Mouse (Mus musculus): ENCODE measurements around the gene Gskip. TPM values are rescaled to one million over a fixed set of nuclear protein-coding genes. Genes with fewer than 3 reads are reported as not detected.

Gskip gene
- 10 to 100 TPM; 29.5 to 30.3 TPM for total RNA-seq (2021)
- long read RNA-seq, transcript Gskip-201 (3 exons, 2,720 nt): major isoform, 43 of 47 reads
- long read RNA-seq, partial matches to known transcripts: 1 of 47 reads
- long read RNA-seq, other reads (novel, unspliced or antisense): 3 of 47 reads

GRCm38 (mm10) chr12:105683933-105684901 lies at the start of gene Gskip:
TSS of gene Gskip (plus strand) at chr12:105684829.
- DNase-seq (ENCODE audit: low spot score in 2 of 2): peak; percentile 17 to 41

GRCm38 (mm10) chr12:105636551-105636950 lies 48.1 kb upstream of the Gskip start:
- DNase-seq (ENCODE audit: low spot score in 2 of 2): no peak

DNA sequence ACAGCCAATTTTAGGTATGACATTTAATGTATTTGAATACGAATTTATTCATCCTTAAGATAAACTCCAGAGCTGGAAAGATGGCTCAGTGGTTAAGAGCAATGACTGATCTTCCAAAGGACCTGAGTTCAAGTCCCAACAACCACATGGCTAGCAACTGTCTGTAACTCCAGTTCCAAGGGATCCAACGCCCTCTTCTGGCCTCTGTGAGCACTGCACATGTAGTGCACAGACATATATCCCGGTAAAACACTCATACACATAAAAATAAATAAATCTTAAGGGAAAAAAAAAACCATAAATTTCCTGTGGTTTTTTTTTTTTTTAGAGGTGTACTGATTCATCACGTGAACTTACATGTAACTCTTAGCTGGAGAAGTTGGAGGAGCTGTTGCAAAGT lies 47.1 kb upstream of the Gskip start:
- no peak for DNase-seq (ENCODE audit: low spot score in 2 of 2)

DNA sequence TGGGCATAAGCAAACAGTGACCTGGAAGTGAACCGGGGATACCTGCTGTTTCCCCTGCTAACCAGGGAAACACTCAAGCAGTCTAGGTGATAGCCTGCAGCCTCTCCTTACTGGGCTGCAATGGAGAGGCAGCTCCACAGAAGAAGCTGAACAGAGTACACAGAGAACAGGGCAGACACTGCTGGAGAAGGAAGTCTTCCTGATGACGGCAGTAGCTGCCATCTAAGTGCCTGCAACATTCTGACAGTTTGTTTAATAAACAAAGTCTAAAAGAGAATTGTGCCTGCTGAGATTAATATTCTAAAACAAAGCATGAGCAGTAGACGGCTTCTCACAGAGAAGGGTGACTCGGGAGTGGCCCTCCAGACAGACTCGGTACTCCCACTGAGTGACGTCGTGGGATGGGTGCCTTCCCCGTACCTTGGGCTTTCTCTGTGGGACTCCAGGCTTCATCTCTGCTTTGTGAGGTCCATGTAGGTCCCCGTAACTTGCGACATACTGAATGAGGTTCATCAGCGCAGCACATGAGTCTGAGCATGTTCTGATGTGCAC lies 41.8 kb upstream of the Gskip start:
- no peak for DNase-seq (ENCODE audit: low spot score in 2 of 2)

GRCm38 (mm10) chr12:105655850-105656249 lies 28.8 kb upstream of the Gskip start:
- DNase-seq (ENCODE audit: low spot score in 2 of 2): no peak

- DNase-seq (ENCODE audit: low spot score in 2 of 2): no peak
Observed at GRCm38 (mm10) chr12:105676274-105676673, 8.4 kb upstream of the Gskip start.

GRCm38 (mm10) chr12:105678211-105678610 lies 6.4 kb upstream of the Gskip start:
- no peak for DNase-seq (ENCODE audit: low spot score in 2 of 2)

DNA sequence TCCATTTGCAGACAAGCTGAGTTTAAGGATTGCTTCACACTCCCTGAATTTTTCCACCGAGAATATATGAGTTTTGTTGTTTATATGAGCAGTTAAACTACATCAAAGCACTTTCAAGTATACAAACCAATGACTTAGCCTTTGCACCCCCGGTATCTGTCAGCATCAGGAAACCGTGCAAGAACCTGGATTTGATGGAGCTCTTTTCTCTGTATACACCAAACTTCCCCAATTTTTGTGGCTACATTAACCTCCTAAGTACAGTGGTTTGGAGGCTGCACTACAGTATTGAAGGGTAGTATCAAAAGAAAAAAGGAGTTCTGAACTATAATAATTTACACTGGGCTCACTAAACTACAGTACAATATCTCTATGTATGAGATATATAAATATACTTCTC lies 5.9 kb upstream of the Gskip start:
- no peak for DNase-seq (ENCODE audit: low spot score in 2 of 2)

- peak; percentile 94 to 98 for DNase-seq (ENCODE audit: low spot score in 2 of 2)
Observed at GRCm38 (mm10) chr12:105685001-105685691, 517 bp downstream of the Gskip start, which contains the start of gene Atg2b. TSS of gene Atg2b (minus strand) at chr12:105685211.

DNA sequence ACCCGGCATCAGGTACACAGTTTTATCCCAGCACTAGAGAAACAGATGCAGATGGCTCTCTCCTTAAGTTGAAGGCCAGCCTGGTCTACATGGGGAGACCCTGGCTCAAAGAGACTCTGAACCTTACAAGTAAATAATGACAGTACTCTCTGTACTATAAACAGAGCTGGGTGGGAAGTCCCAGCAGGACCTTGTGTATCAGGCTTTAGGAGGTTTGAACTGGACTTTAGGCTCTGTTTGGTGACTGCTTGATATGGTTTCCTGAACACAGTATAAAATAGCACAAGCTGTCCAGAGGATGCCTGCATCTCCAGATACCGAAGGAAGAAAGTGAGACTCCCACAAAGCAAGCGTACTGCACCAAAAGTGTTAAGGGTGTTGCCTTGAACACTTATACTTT lies 2.2 kb downstream of the Gskip start:
- no peak for DNase-seq (ENCODE audit: low spot score in 2 of 2)

DNA sequence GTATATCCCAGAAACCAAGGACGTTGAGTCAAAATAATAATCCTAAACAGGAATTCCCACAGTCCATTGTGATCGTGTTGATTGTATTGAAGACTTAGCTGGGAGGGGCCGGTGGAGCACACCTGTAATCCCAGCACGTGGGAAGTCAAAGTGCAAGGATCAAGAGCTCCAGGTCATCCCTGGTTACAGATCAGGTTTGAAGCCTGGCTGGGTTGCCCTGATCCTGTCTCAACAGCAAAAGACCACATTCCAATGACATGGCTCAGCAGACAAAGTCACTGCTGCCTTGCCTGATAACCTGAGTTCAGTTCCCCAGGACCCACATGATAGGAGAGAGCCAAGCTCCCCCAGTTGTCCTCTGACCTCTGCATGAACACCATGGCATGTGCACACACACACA lies 2.8 kb downstream of the Gskip start:
- DNase-seq (ENCODE audit: low spot score in 2 of 2): no peak

DNA sequence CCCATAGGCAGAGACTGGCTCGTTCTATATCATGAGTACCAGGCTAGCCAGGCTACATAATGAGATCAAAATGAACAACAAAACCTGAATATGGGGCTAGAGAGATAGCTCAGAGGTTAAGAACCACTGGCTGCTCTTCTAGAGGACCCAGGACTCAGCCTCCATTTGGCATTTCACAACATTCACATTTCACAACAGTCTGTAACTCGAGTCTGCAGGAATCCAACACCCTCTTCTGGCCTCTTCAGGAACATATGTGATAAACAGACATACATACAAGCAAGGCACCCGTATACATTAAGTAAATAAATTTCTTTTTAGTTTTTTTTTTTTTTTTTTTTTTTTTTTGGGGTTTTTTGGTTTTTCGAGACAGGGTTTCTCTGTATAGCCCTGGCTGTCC lies 3.9 kb downstream of the Gskip start:
- DNase-seq (ENCODE audit: low spot score in 2 of 2): no peak

- no peak for DNase-seq (ENCODE audit: low spot score in 2 of 2)
Observed at GRCm38 (mm10) chr12:105689435-105689834, 4.8 kb downstream of the Gskip start.

DNA sequence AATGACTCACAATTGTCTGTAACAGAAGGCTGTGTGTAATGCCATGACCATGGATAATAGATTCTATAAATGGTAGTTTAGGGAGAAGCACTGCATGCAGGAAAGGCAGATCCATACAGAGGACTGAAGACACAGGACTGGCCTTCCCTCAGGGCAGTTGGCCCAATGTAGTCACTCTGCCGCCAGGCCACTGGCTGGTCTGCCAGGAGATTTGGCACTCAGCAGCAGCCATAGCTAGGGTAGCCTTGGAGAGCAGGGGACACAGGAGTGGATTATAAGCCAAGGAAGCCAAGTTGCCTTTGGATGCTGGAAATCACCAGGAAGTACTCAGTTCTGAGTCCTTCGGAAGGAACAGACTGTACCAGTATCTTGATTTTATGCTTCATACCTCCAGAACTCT lies 9.4 kb downstream of the Gskip start:
- DNase-seq (ENCODE audit: low spot score in 2 of 2): no peak

DNA sequence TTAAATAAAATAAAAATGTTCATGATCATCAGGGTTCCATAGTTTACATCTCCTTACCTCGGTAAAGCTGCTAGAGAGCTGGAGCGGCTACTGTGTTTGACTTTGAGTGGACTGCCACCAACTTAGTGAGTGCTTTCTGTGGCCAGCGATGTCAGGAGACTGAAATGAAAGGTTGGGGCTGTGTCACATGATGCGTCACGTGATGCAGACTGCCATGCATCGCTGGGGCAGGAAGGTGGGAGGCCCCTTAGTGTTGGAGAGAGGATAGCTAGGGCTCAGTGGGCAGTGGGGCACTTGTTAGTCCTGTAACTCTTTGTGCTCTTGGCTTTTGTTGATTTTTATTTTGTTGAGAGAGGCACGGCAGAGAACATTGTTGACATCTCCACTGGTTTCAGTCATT lies 11.2 kb downstream of the Gskip start:
- no peak for DNase-seq (ENCODE audit: low spot score in 2 of 2)

GRCm38 (mm10) chr12:105697104-105697780 lies 12.6 kb downstream of the Gskip start:
- no peak for DNase-seq (ENCODE audit: low spot score in 2 of 2)

DNA sequence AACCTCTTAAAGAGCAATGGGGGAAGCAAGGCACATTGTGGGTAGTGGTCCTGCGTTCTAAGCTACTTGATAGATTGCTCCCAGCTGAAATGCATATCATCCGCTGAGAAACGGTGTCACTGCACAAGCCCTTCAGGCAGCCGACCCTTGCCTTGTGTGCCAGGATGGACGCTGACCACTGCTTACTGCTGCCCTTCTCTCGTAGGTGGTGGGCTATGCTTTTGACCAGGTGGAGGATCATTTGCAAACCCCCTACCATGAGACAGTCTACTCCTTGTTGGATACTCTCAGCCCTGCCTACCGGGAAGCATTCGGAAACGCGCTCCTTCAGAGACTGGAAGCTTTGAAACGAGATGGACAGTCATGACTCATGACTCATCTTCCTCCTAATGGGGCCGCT lies 15.8 kb downstream of the Gskip start:
- no peak for DNase-seq (ENCODE audit: low spot score in 2 of 2)

DNA sequence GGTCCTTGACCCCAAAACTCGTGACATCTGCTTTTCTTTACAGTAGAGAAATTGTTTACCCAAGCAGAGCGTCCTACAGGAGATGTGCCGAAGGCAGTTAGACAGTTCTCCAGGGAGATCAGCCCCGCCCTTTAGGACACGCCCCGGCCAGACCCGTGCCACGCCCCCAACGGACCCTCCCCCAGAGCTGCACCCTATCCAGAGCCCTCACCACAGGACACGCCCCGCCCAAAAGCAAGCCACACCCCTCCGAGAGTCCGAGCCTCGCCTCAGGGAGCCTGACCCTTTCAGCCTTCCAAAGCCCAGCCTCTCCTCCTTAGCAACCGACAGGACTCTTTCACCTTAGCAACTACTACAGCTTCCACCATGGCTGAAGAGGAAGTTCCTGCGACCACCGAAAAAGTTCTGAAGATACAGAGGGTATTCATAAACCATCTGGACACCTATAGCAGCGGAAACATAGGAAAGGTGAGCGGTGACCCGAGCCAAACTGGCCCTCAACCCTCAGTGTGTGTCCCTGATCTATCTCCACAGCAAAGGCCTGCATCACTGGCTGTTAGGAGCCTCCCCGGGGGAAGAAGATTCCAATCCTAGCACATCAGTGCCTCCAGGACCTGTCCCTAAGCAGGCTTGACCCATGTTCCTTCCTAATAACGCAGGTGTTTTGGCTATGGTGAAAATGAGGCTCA lies 21.3 kb downstream of the Gskip start, which contains the start of gene Ak7:
Ak7 (plus strand) TSS at position 178 of the 689 bp plus-strand sequence.
- DNase-seq (ENCODE audit: low spot score in 2 of 2): no peak

GRCm38 (mm10) chr12:105718616-105719015 lies 34.0 kb downstream of the Gskip start:
- DNase-seq (ENCODE audit: low spot score in 2 of 2): peak; percentile 13 to 51

DNA sequence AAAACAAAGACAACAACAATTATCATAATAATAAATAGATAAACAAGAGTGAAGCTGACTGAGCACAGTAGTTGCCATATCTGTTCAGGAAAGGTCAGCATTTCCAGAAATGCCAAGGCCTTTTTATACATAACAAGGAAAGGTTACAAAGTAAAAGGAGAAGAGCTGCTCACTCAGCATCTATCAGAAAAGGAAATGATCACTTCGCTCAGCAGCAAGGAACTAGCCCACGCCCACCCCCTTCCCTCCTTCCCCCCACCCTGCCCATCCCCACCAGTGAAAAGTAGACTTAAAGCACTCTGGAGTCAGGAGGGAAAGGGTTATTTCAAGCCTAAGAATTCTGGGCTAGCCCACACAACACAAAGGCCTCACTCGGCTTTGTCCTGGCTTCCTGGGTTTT lies 35.6 kb downstream of the Gskip start:
- no peak for DNase-seq (ENCODE audit: low spot score in 2 of 2)

All from layer of hippocampus, adult 18-20 months (tissue).